Mouse (Mus musculus) intestine, embryonic 16.5 days (tissue): Measurements from ENCODE around the gene Csf3. TPM values are rescaled to one million over a fixed set of nuclear protein-coding genes. Genes with fewer than 3 reads are reported as not detected.
A peak's percentile ranks its signal among the peaks of the same experiment; 100 is the strongest.
"Not testable (repeated sequence)": the region's sequence is repeated elsewhere in the genome, so short reads cannot be mapped to it uniquely, and the experiment has no call there.

ENCODE experiments used
- ATAC-seq: fragments of 200-750 bp; cut with Nextera tagmentation; 2 replicates; pipeline ENCODE4 v1.8.0; 2017; ENCODE audit warnings: moderate TSS enrichment, moderate library complexity
- H3K27ac ChIP-seq: fragments of 300-500 bp; sonication (generic); 2 replicates; pipeline ENCODE4 v1.5.1; 2014; ENCODE audit warnings: mild to moderate bottlenecking, low read length
- H3K27me3 ChIP-seq: fragments of 300-500 bp; sonication (generic); replicated peaks from 2 replicates; pipeline ENCODE4 v1.6.1; 2014; ENCODE audit warnings: low read length, control low read depth, mixed read lengths; ENCODE audit not compliant: control insufficient read depth, insufficient read depth
- H3K36me3 ChIP-seq: fragments of 300-500 bp; sonication (generic); 2 replicates; pipeline ENCODE4 v1.6.1; 2014; ENCODE audit warnings: low read length, control low read depth; ENCODE audit not compliant: control insufficient read depth, insufficient read depth
- H3K4me1 ChIP-seq: fragments of 300-500 bp; sonication (generic); 2 replicates; pipeline ENCODE4 v1.6.1; 2014; ENCODE audit warnings: low read length, control low read depth, mixed read lengths; ENCODE audit not compliant: control insufficient read depth, insufficient read depth
- H3K4me2 ChIP-seq: fragments of 300-500 bp; sonication (generic); 2 replicates; pipeline ENCODE4 v1.6.1; 2014; ENCODE audit warnings: low read depth, low read length, control low read depth
- H3K4me3 ChIP-seq: fragments of 300-500 bp; sonication (generic); 2 replicates; pipeline ENCODE4 v1.5.1; 2014; ENCODE audit warnings: mild to moderate bottlenecking, low read length
- H3K9ac ChIP-seq: fragments of 300-500 bp; sonication (generic); 2 replicates; pipeline ENCODE4 v1.6.1; 2014; ENCODE audit warnings: low read depth, low read length
- H3K9me3 ChIP-seq: fragments of 300-500 bp; sonication (generic); 2 replicates; pipeline ENCODE4 v1.6.1; 2016; ENCODE audit warnings: low read length, control low read depth; ENCODE audit not compliant: control insufficient read depth
- WGBS: fragments of 180-500 bp; shearing (Covaris S2); extraction: QIAGEN DNeasy Blood & Tissue Kit; methylation state at CpG from one replicate; pipeline ENCODE4 v1.1.7; 2014; 5-methylcytosine and 5-hydroxymethylcytosine counted together
- polyA plus RNA-seq: library from polyadenylated mRNA; unstranded; fragments of >200 nt; fragmentation: Nextera tagmentation; extraction: Ambion mirVana; gene quantifications from 2 replicates; pipeline ENCODE4 v1.2.1, GENCODE M21; 2015

Gene Csf3
- polyA plus RNA-seq, 1 experiment from 2014 or later = not detected

- Histone ChIP-seq H3K9ac (no peak overlapping the region), H3K27me3 (no peaks in the 10 kb centered on the region), H3K4me3 (no peak overlapping the region), H3K27ac (no peak overlapping the region), H3K4me2 (no peak overlapping the region), H3K4me1 (no peaks in the 10 kb centered on the region; the same call in 1 of the 2 replicates), H3K36me3 (no peaks in the 10 kb centered on the region), H3K9me3 (no peaks in the 10 kb centered on the region)
- no peak for ATAC-seq
- WGBS = 34% methylated on average over 7 of the region's 7 CpGs
Measured at GRCm38 (mm10) chr11:98675829-98676363, 25.2 kb upstream of the Csf3 start.

- H3K9ac ChIP-seq = no peak overlapping the region
- H3K9me3 ChIP-seq = no peaks in the 10 kb centered on the region
- peak overlapping the region; percentile 59; the same call in 1 of the 2 replicates for H3K27ac ChIP-seq
- H3K4me2 ChIP-seq = no peak overlapping the region
- no peaks in the 10 kb centered on the region for H3K36me3 ChIP-seq
- no peak overlapping the region for H3K4me3 ChIP-seq
- ATAC-seq = no peak
- no peaks in the 10 kb centered on the region for H3K27me3 ChIP-seq
- 96% methylated on average over 1 of the region's 1 CpGs for WGBS
- peaks cover 3% of the 10 kb centered on the region; the same call in 1 of the 2 replicates for H3K4me1 ChIP-seq
Measured at GRCm38 (mm10) chr11:98680023-98680422, 21.0 kb upstream of the Csf3 start.

- H3K27ac ChIP-seq = not testable (repeated sequence)
Measured at GRCm38 (mm10) chr11:98680595-98680994, 20.5 kb upstream of the Csf3 start.

GRCm38 (mm10) chr11:98681186-98681585 is 19.9 kb upstream of the Csf3 start:
- ATAC-seq = no peak
- 78% methylated on average over 4 of the region's 4 CpGs for WGBS
- H3K4me3 ChIP-seq = no peak overlapping the region

More at GRCm38 (mm10) chr11:98680595-98680994, 20.5 kb upstream of the Csf3 start:
- 89% methylated on average over 4 of the region's 4 CpGs for WGBS
- H3K9me3 ChIP-seq, ATAC-seq, H3K36me3 ChIP-seq, H3K4me2 ChIP-seq, H3K4me3 ChIP-seq, H3K9ac ChIP-seq, H3K4me1 ChIP-seq, H3K27me3 ChIP-seq: not testable (repeated sequence)

GRCm38 (mm10) chr11:98681786-98682745 is 19.0 kb upstream of the Csf3 start, which contains the start of gene Psmd3:
TSS of gene Psmd3 (plus strand) at chr11:98682554.
- peaks cover 3% of the 10 kb centered on the region; the same call in 1 of the 2 replicates for H3K4me1 ChIP-seq
- peak within 1 kb of the TSS; percentile 98 for H3K4me3 ChIP-seq
- H3K9ac ChIP-seq = peak within 1 kb of the TSS; percentile 98
- H3K27me3 ChIP-seq = no peaks in the 10 kb centered on the region
- peak; percentile 93 for ATAC-seq
- 4% methylated on average over 45 of the region's 45 CpGs for WGBS
- peak within 1 kb of the TSS; percentile 77 for H3K4me2 ChIP-seq
- H3K9me3 ChIP-seq = no peaks in the 10 kb centered on the region
- H3K36me3 ChIP-seq = peaks cover 10% of the 10 kb centered on the region
- peak within 1 kb of the TSS; percentile 71 for H3K27ac ChIP-seq

More at GRCm38 (mm10) chr11:98681186-98681585, 19.9 kb upstream of the Csf3 start:
- Histone ChIP-seq H3K4me2 (no peak overlapping the region), H3K27me3 (no peaks in the 10 kb centered on the region), H3K4me1 (peaks cover 3% of the 10 kb centered on the region; the same call in 1 of the 2 replicates), H3K36me3 (peaks cover 4% of the 10 kb centered on the region; the same call in 1 of the 2 replicates), H3K9me3 (no peaks in the 10 kb centered on the region), H3K27ac (no peak overlapping the region), H3K9ac (no peak overlapping the region)

- Histone ChIP-seq H3K27me3 (no peaks in the 10 kb centered on the region), H3K4me2 (peak overlapping the region; percentile 77), H3K9me3 (no peaks in the 10 kb centered on the region), H3K4me3 (peak overlapping the region; percentile 98), H3K36me3 (peaks cover 13% of the 10 kb centered on the region), H3K27ac (peak overlapping the region; percentile 71), H3K9ac (peak overlapping the region; percentile 98), H3K4me1 (peaks cover 3% of the 10 kb centered on the region; the same call in 1 of the 2 replicates)
- ATAC-seq = no peak; the same call in 1 of the 2 replicates
- under 1% methylated on average over 23 of the region's 23 CpGs for WGBS
Measured at GRCm38 (mm10) chr11:98682811-98683210, 18.3 kb upstream of the Csf3 start.

GRCm38 (mm10) chr11:98685642-98686041 is 15.4 kb upstream of the Csf3 start:
- no peak for ATAC-seq
- no peak overlapping the region; the same call in 1 of the 2 replicates for H3K27ac ChIP-seq
- H3K27me3 ChIP-seq = no peaks in the 10 kb centered on the region
- H3K4me1 ChIP-seq = 0 out of 2 replicates have a peak, but pooled peaks cover 3% of the 10 kb centered on the region
- H3K4me2 ChIP-seq = no peak overlapping the region
- no peaks in the 10 kb centered on the region for H3K9me3 ChIP-seq
- no peak overlapping the region for H3K9ac ChIP-seq
- no peak overlapping the region for H3K4me3 ChIP-seq
- H3K36me3 ChIP-seq = peaks cover 24% of the 10 kb centered on the region
- WGBS = 89% methylated on average over 9 of the region's 9 CpGs

- H3K9ac ChIP-seq = no peak overlapping the region
- no peaks in the 10 kb centered on the region for H3K9me3 ChIP-seq
- no peaks in the 10 kb centered on the region for H3K27me3 ChIP-seq
- WGBS = 71% methylated on average over 4 of the region's 4 CpGs
- H3K4me1 ChIP-seq = 0 out of 2 replicates have a peak, but pooled peaks cover 3% of the 10 kb centered on the region
- no peak overlapping the region for H3K4me2 ChIP-seq
- H3K4me3 ChIP-seq = no peak overlapping the region
- H3K36me3 ChIP-seq = peaks cover 36% of the 10 kb centered on the region
- H3K27ac ChIP-seq = no peak overlapping the region
- no peak for ATAC-seq
Measured at GRCm38 (mm10) chr11:98686976-98687375, 14.1 kb upstream of the Csf3 start.

GRCm38 (mm10) chr11:98688009-98688408 is 13.1 kb upstream of the Csf3 start:
- no peak overlapping the region for H3K27ac ChIP-seq
- no peak for ATAC-seq
- no peaks in the 10 kb centered on the region for H3K27me3 ChIP-seq
- no peak overlapping the region for H3K4me2 ChIP-seq
- no peaks in the 10 kb centered on the region for H3K9me3 ChIP-seq
- no peak overlapping the region for H3K9ac ChIP-seq
- WGBS = 77% methylated on average over 8 of the region's 8 CpGs
- no peak overlapping the region for H3K4me3 ChIP-seq
- H3K4me1 ChIP-seq = 0 out of 2 replicates have a peak, but pooled peaks cover 3% of the 10 kb centered on the region
- H3K36me3 ChIP-seq = peaks cover 38% of the 10 kb centered on the region
